Mouse (Mus musculus): ENCODE measurements around the gene Olfr853.

Gene Olfr853

GRCm38 (mm10) chr9:19540976-19541375 is at the start of gene Olfr853:
Olfr853 (minus strand) TSS chr9:19541076.
- DNase-seq (ENCODE audit: low read depth, low spot score): no peak

DNA sequence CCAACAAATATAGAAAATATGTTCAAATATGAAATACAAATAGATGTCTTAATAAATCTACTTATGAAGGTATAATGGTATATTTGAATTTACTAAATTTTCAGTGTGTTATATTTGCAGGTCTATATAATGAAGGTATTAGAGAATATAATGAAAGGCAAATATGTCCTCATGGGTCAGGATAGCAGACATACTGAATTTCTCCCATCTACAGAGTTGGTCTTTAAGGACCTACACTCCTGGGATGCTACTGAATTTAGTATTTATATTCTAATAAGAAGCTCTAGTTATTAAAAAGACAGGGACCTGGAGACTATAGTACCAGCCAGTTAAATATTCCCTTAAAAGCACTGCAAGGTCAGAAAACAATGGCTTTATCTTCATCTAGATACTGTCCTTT is 41.4 kb upstream of the Olfr853 start, which contains the start of gene Olfr855:
TSS of gene Olfr855 (plus strand) at position 301 of the 400 bp plus-strand sequence.
- DNase-seq (ENCODE audit: low read depth, low spot score): no peak

DNA sequence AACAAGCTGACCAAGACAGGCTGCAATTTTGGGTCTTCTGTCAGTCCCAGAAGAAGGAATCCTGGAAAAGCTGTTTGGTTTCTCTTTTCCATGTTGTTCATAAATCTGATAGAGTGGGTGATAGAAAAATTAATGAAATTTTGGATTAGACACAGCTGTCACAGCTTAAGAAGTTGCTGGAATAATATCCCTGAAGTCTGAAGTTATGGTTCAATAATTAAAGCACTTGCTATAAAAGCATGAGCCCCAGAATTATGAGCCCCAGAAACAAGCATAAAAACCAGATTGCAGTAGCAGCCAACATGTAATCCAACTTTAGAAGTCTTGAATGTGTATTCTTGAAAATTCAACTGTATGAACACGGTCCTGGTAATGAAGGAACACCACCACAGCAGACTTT is 26.4 kb upstream of the Olfr853 start, which contains the start of gene Olfr854:
TSS of gene Olfr854 (minus strand) at position 101 of the 400 bp plus-strand sequence.
- no peak for DNase-seq (ENCODE audit: low read depth, low spot score)

DNA sequence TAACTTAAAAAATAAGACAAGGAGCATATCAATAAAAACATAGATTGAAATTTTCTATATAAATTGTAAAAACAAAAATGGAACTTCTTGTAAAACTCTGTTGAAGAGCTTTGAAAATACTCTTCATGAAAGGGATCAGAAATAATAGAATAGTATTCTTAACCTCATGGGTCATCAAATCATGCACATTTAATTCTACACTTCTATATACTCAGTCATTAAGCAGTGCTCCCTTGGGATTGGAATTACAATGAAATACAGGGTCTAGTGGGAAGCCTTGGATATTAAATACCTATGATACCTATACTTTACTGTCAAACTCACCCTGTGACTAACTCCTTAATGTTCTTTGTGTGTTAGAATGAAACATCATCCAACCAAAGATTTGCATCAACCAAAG is 47.9 kb downstream of the Olfr853 start, which contains the start of gene Olfr851:
TSS of gene Olfr851 (plus strand) at position 301 of the 400 bp plus-strand sequence.
- no peak for DNase-seq (ENCODE audit: low read depth, low spot score)
